Mouse (Mus musculus): ENCODE data around the gene Klhl2. TPM values are rescaled to one million over a fixed set of nuclear protein-coding genes. Genes with fewer than 3 reads are reported as not detected.

Gene Klhl2
- polyA plus RNA-seq, 1 experiment, result 2.5 TPM

GRCm38 (mm10) chr8:64806558-64806957, 43.3 kb downstream of the Klhl2 start:
- H3K4me3 ChIP-seq (ENCODE audit: control insufficient read depth, low read depth, low read length), result no peak overlapping the region
- no peaks in the 10 kb centered on the region for H3K27me3 ChIP-seq (ENCODE audit: control insufficient read depth, insufficient read depth, low read length)
- no peaks in the 10 kb centered on the region for H3K4me1 ChIP-seq (ENCODE audit: control insufficient read depth, insufficient read depth, low read length)
- TF ChIP-seq CTCF (IDR thresholded peaks at IDR 0.05; ENCODE audit: control insufficient read depth, insufficient read depth, insufficient replicate concordance, low read depth, low read length) (no peak), POLR2A (IDR thresholded peaks at IDR 0.05; ENCODE audit: control insufficient read depth, low read depth, low read length) (no peak)
- no peak overlapping the region for H3K27ac ChIP-seq (ENCODE audit: control insufficient read depth, insufficient read depth, low read depth, low read length)
- H3K36me3 ChIP-seq (ENCODE audit: control insufficient read depth, insufficient read depth, low read length), result no peaks in the 10 kb centered on the region

DNA sequence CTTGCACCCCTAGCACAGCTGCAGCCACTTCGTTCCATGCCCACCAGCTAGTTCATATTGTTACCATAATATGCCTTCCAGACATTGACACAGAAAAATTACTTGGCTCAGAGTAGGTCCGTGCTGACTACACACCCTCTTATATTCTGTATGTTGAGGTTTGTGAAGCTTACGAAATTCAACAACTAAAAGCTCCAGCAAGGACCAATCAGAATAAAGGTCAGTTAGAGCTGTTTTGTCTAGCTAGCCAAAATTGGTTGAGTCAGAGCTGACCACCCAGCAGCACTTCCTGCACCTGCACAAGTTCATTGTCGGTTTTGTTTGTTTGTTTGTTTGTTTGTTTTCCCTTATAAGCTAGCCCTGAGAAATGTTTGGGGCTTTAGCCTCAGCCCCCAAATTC, 44.8 kb downstream of the Klhl2 start:
- TF ChIP-seq CTCF (IDR thresholded peaks at IDR 0.05; ENCODE audit: control insufficient read depth, insufficient read depth, insufficient replicate concordance, low read depth, low read length) (no peak), POLR2A (IDR thresholded peaks at IDR 0.05; ENCODE audit: control insufficient read depth, low read depth, low read length) (no peak)
- H3K27me3 ChIP-seq (ENCODE audit: control insufficient read depth, insufficient read depth, low read length), result no peaks in the 10 kb centered on the region
- no peak overlapping the region for H3K27ac ChIP-seq (ENCODE audit: control insufficient read depth, insufficient read depth, low read depth, low read length)
- no peak overlapping the region for H3K4me3 ChIP-seq (ENCODE audit: control insufficient read depth, low read depth, low read length)
- no peaks in the 10 kb centered on the region for H3K4me1 ChIP-seq (ENCODE audit: control insufficient read depth, insufficient read depth, low read length)
- no peaks in the 10 kb centered on the region for H3K36me3 ChIP-seq (ENCODE audit: control insufficient read depth, insufficient read depth, low read length)

DNA sequence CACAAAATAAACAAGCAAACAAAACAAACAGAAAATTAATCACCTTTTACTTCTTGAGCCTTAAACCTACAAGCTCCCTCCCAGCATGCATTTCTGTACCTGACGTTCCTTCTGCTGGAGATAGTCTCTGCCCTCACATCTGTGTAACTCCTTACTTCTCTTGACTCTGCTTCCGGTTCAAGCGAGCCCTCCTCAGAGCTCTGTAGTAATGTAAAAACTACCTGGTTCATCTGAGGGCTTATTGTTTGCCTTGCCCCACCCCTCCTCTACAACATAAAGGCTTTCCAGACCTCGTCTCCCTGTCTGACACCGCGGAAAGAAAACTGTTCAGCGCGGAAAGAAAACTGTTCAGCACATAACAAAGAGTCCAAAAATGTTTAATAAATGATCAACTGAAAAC, 50.5 kb downstream of the Klhl2 start:
- H3K36me3 ChIP-seq (ENCODE audit: control insufficient read depth, insufficient read depth, low read length), result no peaks in the 10 kb centered on the region
- no peaks in the 10 kb centered on the region for H3K4me1 ChIP-seq (ENCODE audit: control insufficient read depth, insufficient read depth, low read length)
- no peak overlapping the region for H3K27ac ChIP-seq (ENCODE audit: control insufficient read depth, insufficient read depth, low read depth, low read length)
- no peaks in the 10 kb centered on the region for H3K27me3 ChIP-seq (ENCODE audit: control insufficient read depth, insufficient read depth, low read length)
- no peak overlapping the region for H3K4me3 ChIP-seq (ENCODE audit: control insufficient read depth, low read depth, low read length)
- TF ChIP-seq POLR2A (IDR thresholded peaks at IDR 0.05; ENCODE audit: control insufficient read depth, low read depth, low read length) (no peak), CTCF (IDR thresholded peaks at IDR 0.05; ENCODE audit: control insufficient read depth, insufficient read depth, insufficient replicate concordance, low read depth, low read length) (no peak)

DNA sequence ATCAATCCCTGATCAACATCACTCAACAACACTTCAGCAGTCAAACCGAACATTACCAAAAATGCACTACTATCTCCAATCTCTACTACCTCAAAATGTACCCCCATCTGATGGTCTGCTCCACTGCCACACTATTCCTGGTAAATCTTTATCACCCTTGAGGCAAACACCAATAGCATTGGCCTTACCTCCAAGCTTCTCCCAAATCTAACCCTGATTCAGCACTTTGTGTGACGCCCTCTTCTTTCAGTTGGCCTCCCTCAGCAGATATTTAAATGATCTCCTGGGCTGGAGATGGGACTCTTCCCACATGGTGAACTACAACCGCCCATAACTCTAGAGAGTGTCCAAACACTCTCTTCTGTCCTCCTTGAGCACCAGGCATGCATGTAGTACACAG, 51.3 kb downstream of the Klhl2 start:
- no peak overlapping the region for H3K4me3 ChIP-seq (ENCODE audit: control insufficient read depth, low read depth, low read length)
- H3K4me1 ChIP-seq (ENCODE audit: control insufficient read depth, insufficient read depth, low read length), result no peaks in the 10 kb centered on the region
- TF ChIP-seq POLR2A (IDR thresholded peaks at IDR 0.05; ENCODE audit: control insufficient read depth, low read depth, low read length), result no peak
- no peak for TF ChIP-seq CTCF (IDR thresholded peaks at IDR 0.05; ENCODE audit: control insufficient read depth, insufficient read depth, insufficient replicate concordance, low read depth, low read length)
- no peak overlapping the region for H3K27ac ChIP-seq (ENCODE audit: control insufficient read depth, insufficient read depth, low read depth, low read length)
- H3K27me3 ChIP-seq (ENCODE audit: control insufficient read depth, insufficient read depth, low read length), result no peaks in the 10 kb centered on the region
- no peaks in the 10 kb centered on the region for H3K36me3 ChIP-seq (ENCODE audit: control insufficient read depth, insufficient read depth, low read length)

DNA sequence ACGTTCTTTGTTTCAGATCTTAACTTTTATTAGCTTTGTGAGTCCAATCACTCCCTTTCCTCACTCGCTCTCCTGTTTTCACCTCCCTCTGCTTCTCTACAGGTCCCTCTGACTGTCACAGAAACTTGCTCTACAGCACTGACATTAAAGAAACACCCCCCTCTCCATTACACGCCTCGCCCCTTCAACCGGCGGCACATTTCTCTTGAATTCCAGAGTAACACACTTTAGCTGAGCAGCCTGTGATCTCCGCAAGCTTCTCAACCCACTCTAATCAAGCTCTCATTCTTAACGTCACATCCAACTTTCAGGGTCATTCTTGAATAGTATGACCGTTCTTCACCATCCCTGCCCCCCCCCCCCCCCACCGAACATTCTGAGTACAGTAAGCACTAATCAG, 52.1 kb downstream of the Klhl2 start:
- no peak for TF ChIP-seq CTCF (IDR thresholded peaks at IDR 0.05; ENCODE audit: control insufficient read depth, insufficient read depth, insufficient replicate concordance, low read depth, low read length)
- no peak for TF ChIP-seq POLR2A (IDR thresholded peaks at IDR 0.05; ENCODE audit: control insufficient read depth, low read depth, low read length)
- no peak overlapping the region for H3K27ac ChIP-seq (ENCODE audit: control insufficient read depth, insufficient read depth, low read depth, low read length)
- H3K4me1 ChIP-seq (ENCODE audit: control insufficient read depth, insufficient read depth, low read length), result no peaks in the 10 kb centered on the region
- no peak overlapping the region for H3K4me3 ChIP-seq (ENCODE audit: control insufficient read depth, low read depth, low read length)
- H3K36me3 ChIP-seq (ENCODE audit: control insufficient read depth, insufficient read depth, low read length), result no peaks in the 10 kb centered on the region
- no peaks in the 10 kb centered on the region for H3K27me3 ChIP-seq (ENCODE audit: control insufficient read depth, insufficient read depth, low read length)

- Histone ChIP-seq H3K4me3 (ENCODE audit: control insufficient read depth, low read depth, low read length) (no peak overlapping the region), H3K27ac (ENCODE audit: control insufficient read depth, insufficient read depth, low read depth, low read length) (no peak overlapping the region), H3K4me1 (ENCODE audit: control insufficient read depth, insufficient read depth, low read length) (no peaks in the 10 kb centered on the region), H3K36me3 (ENCODE audit: control insufficient read depth, insufficient read depth, low read length) (no peaks in the 10 kb centered on the region), H3K27me3 (ENCODE audit: control insufficient read depth, insufficient read depth, low read length) (no peaks in the 10 kb centered on the region)
- TF ChIP-seq POLR2A (IDR thresholded peaks at IDR 0.05; ENCODE audit: control insufficient read depth, low read depth, low read length), result no peak
- TF ChIP-seq CTCF (IDR thresholded peaks at IDR 0.05; ENCODE audit: control insufficient read depth, insufficient read depth, insufficient replicate concordance, low read depth, low read length), result no peak
These were observed 58.5 kb downstream of the Klhl2 start for GRCm38 (mm10) chr8:64791250-64791881.

DNA sequence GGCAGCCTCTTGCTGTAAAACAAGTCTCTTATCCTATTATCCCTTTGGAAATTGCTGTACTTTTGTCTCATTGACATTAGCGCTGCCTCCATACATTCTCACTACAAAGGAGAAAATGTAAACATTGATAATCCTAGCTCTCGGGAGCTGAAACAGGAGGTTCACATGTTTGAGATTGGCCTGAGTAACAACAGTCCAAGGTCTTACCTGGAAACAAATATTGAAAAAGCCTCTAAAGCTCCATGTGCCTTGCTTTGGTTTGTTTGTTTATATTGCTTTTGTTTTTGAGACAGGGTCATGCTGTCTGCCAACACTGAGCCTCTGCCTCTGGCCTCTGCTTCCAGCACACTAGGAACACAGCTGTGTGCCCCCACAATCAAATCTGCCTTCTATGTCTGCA, 59.4 kb downstream of the Klhl2 start:
- no peak for TF ChIP-seq CTCF (IDR thresholded peaks at IDR 0.05; ENCODE audit: control insufficient read depth, insufficient read depth, insufficient replicate concordance, low read depth, low read length)
- TF ChIP-seq POLR2A (IDR thresholded peaks at IDR 0.05; ENCODE audit: control insufficient read depth, low read depth, low read length), result no peak
- H3K27ac ChIP-seq (ENCODE audit: control insufficient read depth, insufficient read depth, low read depth, low read length), result no peak overlapping the region

DNA sequence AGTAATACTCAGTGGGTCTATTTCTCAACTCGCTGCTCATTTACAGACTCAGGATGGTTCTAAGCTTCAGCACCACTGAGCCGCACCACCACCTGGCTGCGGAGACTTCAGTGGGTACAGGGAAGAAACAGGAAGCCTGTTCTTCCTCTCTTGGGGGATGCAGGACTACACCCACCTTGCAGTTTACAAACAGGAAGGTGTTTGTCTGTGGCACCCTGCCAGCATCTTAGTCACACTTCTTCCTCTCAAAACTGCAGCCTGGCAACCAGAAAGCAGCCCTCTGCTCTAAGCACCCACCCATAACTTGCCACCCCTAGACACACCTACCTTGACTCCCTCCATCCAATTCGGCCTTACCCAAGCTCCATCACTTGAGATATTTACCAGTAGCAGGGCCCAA, 61.1 kb downstream of the Klhl2 start:
- Histone ChIP-seq H3K4me1 (ENCODE audit: control insufficient read depth, insufficient read depth, low read length) (no peaks in the 10 kb centered on the region), H3K4me3 (ENCODE audit: control insufficient read depth, low read depth, low read length) (no peak overlapping the region), H3K36me3 (ENCODE audit: control insufficient read depth, insufficient read depth, low read length) (no peaks in the 10 kb centered on the region), H3K27ac (ENCODE audit: control insufficient read depth, insufficient read depth, low read depth, low read length) (no peak overlapping the region), H3K27me3 (ENCODE audit: control insufficient read depth, insufficient read depth, low read length) (no peaks in the 10 kb centered on the region)
- TF ChIP-seq POLR2A (IDR thresholded peaks at IDR 0.05; ENCODE audit: control insufficient read depth, low read depth, low read length) (no peak), CTCF (IDR thresholded peaks at IDR 0.05; ENCODE audit: control insufficient read depth, insufficient read depth, insufficient replicate concordance, low read depth, low read length) (no peak)

More for the DNA sequence above, 59.4 kb downstream of the Klhl2 start:
- H3K36me3 ChIP-seq (ENCODE audit: control insufficient read depth, insufficient read depth, low read length), result no peaks in the 10 kb centered on the region
- H3K4me3 ChIP-seq (ENCODE audit: control insufficient read depth, low read depth, low read length), result no peak overlapping the region
- H3K27me3 ChIP-seq (ENCODE audit: control insufficient read depth, insufficient read depth, low read length), result no peaks in the 10 kb centered on the region
- H3K4me1 ChIP-seq (ENCODE audit: control insufficient read depth, insufficient read depth, low read length), result no peaks in the 10 kb centered on the region

Measured in testis, adult 2 months (tissue).